Mouse (Mus musculus) brain, embryonic 18.5 days (tissue): ENCODE measurements at regions not wholly inside any gene's neighbourhood (a gene's known extent, or its start where the extent isn't known, plus 50 kb on each side); places are given as distances from the start of the nearest gene placed in this dataset.

Experiments
- DNase-seq: peaks from one replicate; pipeline ENCODE4 v3.0.0-alpha.2; 2012; ENCODE audit warnings: low read depth, low spot score

- no peak for DNase-seq
Observed at GRCm38 (mm10) chr12:92152922-92153235, 303.9 kb upstream of the Sel1l start.

- peak; percentile 16 for DNase-seq
Observed at GRCm38 (mm10) chr12:92152043-92152921, 303.3 kb upstream of the Sel1l start.

GRCm38 (mm10) chr12:92137539-92137938, 288.6 kb upstream of the Sel1l start:
- DNase-seq, result no peak

GRCm38 (mm10) chr12:92127648-92128047, 278.7 kb upstream of the Sel1l start:
- DNase-seq, result no peak

GRCm38 (mm10) chr12:92120164-92120815, 271.3 kb upstream of the Sel1l start:
- DNase-seq, result no peak

- no peak for DNase-seq
Observed at GRCm38 (mm10) chr12:92109615-92110014, 260.7 kb upstream of the Sel1l start.

GRCm38 (mm10) chr12:92100080-92100479, 251.1 kb upstream of the Sel1l start:
- no peak for DNase-seq

- no peak for DNase-seq
Observed at GRCm38 (mm10) chr12:92092794-92093365, 243.9 kb upstream of the Sel1l start.

GRCm38 (mm10) chr12:92073209-92073608, 224.3 kb upstream of the Sel1l start:
- DNase-seq, result no peak

- no peak for DNase-seq
Observed at GRCm38 (mm10) chr12:92062731-92063130, 213.8 kb upstream of the Sel1l start.

- no peak for DNase-seq
Observed at GRCm38 (mm10) chr12:92040481-92040880, 191.5 kb upstream of the Sel1l start.

- DNase-seq, result no peak
Observed at GRCm38 (mm10) chr12:92029192-92029591, 180.2 kb upstream of the Sel1l start.

- DNase-seq, result no peak
Observed at GRCm38 (mm10) chr12:92028354-92028753, 179.4 kb upstream of the Sel1l start.

- DNase-seq, result no peak
Observed at GRCm38 (mm10) chr12:92024461-92025218, 175.7 kb upstream of the Sel1l start.

GRCm38 (mm10) chr12:92019593-92020224, 170.8 kb upstream of the Sel1l start:
- DNase-seq, result no peak

- DNase-seq, result no peak
Observed at GRCm38 (mm10) chr12:92015373-92015772, 166.4 kb upstream of the Sel1l start.

- no peak for DNase-seq
Observed at GRCm38 (mm10) chr12:92013979-92014378, 165.0 kb upstream of the Sel1l start.

GRCm38 (mm10) chr12:92013244-92013643, 164.3 kb upstream of the Sel1l start:
- DNase-seq, result no peak

- peak; percentile 67 for DNase-seq
Observed at GRCm38 (mm10) chr12:92004391-92005094, 155.6 kb upstream of the Sel1l start.

GRCm38 (mm10) chr12:91999031-91999430, 150.1 kb upstream of the Sel1l start:
- no peak for DNase-seq

GRCm38 (mm10) chr12:91997404-91997803, 148.4 kb upstream of the Sel1l start:
- DNase-seq, result no peak
